Mouse (Mus musculus) heart, postnatal 14 days (tissue): ENCODE data around the gene Treml4. TPM values are rescaled to one million over a fixed set of nuclear protein-coding genes. Genes with fewer than 3 reads are reported as not detected.

Experiments used
- DNase-seq, 2 experiments: peaks; one replicate each; pipeline ENCODE4 v3.0.0; 2021 to 2022
- intact Hi-C: fragments of 180-260 bp; cut with DNase I; formaldehyde crosslinking; loops from one replicate; pipeline ENCODE4 v1.15.1; 2025
- total RNA-seq, 2 experiments: library from RNA; stranded (reverse); gene quantifications; 2 replicates each; pipeline ENCODE4 v1.2.3; 2021

Treml4 gene
- total RNA-seq, 2 experiments from 2014 or later: 0.29 TPM; not detected in 1

DNA sequence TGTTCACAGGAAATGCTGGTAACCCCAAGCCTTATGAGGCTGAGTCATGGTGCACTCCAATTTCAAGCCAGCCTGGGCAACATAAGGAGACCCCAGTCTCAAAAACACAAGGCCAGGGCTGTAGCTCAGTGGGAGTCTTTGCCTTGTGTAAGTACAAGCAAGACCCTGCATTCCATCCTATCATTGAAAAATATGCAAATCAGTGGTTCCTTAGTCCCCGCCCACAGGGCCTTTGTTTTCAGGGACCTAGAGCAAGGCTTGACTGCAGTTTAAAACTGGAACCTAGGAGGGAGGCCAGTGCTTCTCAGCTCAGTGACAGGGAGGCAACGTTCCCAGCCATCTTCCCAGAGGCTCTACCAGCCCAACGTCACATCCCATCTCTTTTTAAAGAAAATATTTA lies 59.1 kb downstream of the Treml4 start:
- intact Hi-C loops: no loop called here
- DNase-seq: no peak

- no peak for DNase-seq
- intact Hi-C loops: no loop called here
These were observed 60.2 kb downstream of the Treml4 start for GRCm38 (mm10) chr17:48324258-48324657.

Other genes with a start within 250 kb of the Treml4 start
- gene 1700122O11Rik, start 226.0 kb upstream of the Treml4 start, total RNA-seq: not detected
- gene 1700067P10Rik, start 175.0 kb upstream of the Treml4 start, total RNA-seq: not detected
- gene 9830107B12Rik, start 118.0 kb upstream of the Treml4 start, total RNA-seq: not detected
- gene A530064D06Rik, start 97.0 kb upstream of the Treml4 start, total RNA-seq: not detected
- under 1 TPM; 0.10 to 0.15 TPM for gene Trem1, start 31.5 kb upstream of the Treml4 start, total RNA-seq
- not detected for gene Trem3, start 16.5 kb upstream of the Treml4 start, total RNA-seq
- gene Treml2, start 35.2 kb downstream of the Treml4 start, total RNA-seq: under 1 TPM; 0.53 to 1.00 TPM
- gene B430306N03Rik, start 51.8 kb downstream of the Treml4 start, total RNA-seq: under 1 TPM; 0.10 to 0.20 TPM
- gene Trem2, start 82.1 kb downstream of the Treml4 start, total RNA-seq: 1 to 10 TPM; 1.9 to 2.5 TPM
- under 1 TPM; 0.22 to 0.29 TPM for gene Treml1, start 95.6 kb downstream of the Treml4 start, total RNA-seq
- 10 to 100 TPM; 24.3 to 26.5 TPM for gene Nfya, start 145.6 kb downstream of the Treml4 start, total RNA-seq
- gene Oard1, start 145.7 kb downstream of the Treml4 start, total RNA-seq: 10 to 100 TPM; 10.7 to 12.9 TPM
- gene Apobec2, start 168.6 kb downstream of the Treml4 start, total RNA-seq: 100 to 1,000 TPM; 243 TPM
- gene Tspo2, start 187.2 kb downstream of the Treml4 start, total RNA-seq: 1 to 10 TPM in 1 of 2 experiments, under 1 TPM in 1; 0.96 to 1.8 TPM
- under 1 TPM; 0.17 to 0.83 TPM for gene Unc5cl, start 190.6 kb downstream of the Treml4 start, total RNA-seq